Mouse (Mus musculus) gonadal fat pad, adult 2 months (tissue): ENCODE measurements around the gene Vps33b. TPM values are rescaled to one million over a fixed set of nuclear protein-coding genes. Genes with fewer than 3 reads are reported as not detected.
"Not testable (repeated sequence)": the region's sequence is repeated elsewhere in the genome, so short reads cannot be mapped to it uniquely, and the experiment has no call there.

Source experiments
- DNase-seq: peaks from one replicate; pipeline ENCODE4 v3.0.0-alpha.2; 2012; ENCODE audit warnings: low read depth
- polyA plus RNA-seq: library from polyadenylated mRNA; depleted of rRNA; stranded (reverse); fragments of >200 nt; gene quantifications from 2 replicates; pipeline ENCODE4 v1.2.3, GENCODE M21; 2012; rRNA removed

Vps33b gene
- polyA plus RNA-seq, 1 experiment = 11.5 TPM

DNA sequence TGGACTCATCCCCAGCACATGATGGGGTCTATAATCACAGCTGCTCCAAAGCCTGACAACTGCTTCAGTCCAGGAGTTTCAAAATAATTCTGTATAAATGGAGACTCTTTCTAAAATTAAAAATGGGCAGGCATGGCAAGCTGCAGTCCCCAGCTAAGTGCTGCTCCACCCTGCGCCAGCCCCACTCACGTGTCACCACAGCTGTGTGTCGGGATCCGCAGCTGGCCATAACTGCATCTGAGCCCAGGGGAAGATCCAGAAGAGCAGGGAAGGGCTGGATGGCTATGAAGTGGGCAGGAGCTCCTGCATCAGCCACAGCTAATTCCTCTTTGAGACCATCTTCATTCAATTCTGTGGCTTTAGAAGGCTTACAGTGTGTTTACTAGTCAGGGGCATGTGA, 49.2 kb downstream of the Vps33b start:
- no peak for DNase-seq

DNA sequence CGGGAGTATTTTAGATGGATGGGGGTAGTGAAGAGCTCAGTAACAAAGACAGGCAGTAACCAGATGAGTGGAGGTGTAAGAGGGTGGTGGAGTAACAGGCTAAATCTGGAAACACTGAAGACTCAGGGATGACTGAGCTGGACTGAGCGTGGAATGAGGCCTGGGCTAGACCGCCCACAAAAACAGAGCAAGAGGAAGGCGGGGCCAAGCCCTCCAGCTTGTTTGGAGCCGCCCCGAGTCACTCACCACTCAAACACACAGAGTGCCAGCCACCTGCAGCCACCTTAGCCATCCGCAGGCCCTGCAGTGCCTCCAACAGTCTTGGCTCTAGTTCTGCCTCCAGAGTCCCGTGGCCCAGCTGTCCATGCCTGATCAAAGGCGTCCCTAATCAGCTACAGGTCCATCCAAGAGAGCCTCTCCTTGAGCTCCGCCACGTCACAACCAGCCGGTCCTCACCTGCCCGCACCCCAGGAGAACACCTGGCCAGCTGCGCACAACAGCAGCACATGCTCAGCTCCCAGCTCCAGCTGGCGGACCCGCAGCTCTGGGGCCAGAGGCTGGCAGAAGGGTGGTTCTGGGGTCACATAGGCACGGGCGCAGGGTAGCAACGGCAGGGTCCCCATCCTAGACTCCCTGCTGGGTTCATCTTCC, 50.5 kb downstream of the Vps33b start:
- no peak for DNase-seq

DNA sequence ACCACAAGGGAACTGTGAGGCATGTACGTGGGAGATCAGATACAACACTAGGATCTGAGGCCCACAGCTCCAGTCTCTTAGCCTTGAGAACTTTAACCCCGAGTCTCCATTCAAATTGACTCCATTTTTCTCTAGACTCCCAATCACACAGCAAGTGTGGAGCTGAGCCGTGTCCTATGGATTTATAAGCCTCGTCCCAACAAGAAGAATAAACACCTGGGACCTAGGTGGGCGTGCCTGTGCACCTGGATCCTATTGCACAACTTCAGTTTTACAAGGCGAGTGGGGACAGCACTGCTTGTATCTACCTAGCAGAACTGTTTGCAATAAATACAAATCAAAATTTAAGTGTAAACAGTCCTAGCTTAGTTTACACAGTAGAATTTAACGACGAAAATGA, 53.9 kb downstream of the Vps33b start:
- no peak for DNase-seq

DNA sequence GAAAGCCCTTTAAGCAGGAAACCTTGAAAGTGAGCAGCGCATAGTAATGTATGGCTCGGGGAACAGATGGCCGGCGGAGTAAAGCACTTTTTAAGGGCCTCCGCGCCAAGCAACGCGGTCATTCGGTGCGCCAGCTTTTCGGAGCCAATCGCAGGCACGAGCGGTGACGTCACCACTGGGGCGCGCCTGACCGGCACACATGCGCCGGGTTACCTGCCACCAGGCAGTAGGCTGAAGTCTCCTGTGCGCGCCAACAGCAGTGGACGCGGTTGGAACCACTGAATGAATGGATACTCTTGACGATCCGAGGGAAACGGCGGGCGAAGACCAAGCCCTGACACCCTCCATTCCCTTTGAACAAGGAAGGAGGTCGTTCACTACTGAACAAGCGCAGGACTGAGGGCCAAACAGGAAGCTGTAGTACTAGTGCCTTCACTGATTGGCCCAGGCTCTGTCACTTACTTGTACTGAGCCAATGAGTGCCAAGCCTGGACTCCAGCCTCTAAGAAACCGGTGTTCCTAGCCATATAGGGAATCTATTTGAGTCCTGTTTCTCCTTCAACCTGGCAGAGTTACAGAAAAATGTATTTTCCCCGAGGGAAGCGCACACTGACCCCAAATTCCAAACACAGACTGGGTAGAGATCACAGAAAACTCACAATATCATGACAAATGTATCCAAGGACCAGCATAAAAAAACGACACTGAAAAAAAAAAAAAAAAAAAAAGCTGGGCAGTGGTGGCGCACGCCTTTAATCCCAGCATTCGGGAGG, 54.8 kb downstream of the Vps33b start, which contains the start of gene Rccd1:
Gene Rccd1 (minus strand): TSS at position 412 of the 773 bp plus-strand sequence.
- DNase-seq = no peak

DNA sequence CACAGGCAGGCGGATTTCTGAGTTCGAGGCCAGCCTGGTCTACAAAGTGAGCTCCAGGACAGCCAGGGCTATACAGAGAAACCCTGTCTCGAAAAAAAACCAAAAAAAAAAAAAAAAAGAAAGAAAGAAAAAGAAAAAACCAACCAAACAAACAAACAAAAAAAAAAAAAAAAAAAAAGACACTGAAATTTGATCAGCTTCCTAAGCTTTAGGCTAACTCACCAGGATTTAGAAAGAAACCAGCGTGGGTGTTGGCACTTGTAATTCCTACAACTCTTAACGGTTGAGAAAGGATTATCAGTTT, 55.3 kb downstream of the Vps33b start:
- DNase-seq = not testable (repeated sequence)

DNA sequence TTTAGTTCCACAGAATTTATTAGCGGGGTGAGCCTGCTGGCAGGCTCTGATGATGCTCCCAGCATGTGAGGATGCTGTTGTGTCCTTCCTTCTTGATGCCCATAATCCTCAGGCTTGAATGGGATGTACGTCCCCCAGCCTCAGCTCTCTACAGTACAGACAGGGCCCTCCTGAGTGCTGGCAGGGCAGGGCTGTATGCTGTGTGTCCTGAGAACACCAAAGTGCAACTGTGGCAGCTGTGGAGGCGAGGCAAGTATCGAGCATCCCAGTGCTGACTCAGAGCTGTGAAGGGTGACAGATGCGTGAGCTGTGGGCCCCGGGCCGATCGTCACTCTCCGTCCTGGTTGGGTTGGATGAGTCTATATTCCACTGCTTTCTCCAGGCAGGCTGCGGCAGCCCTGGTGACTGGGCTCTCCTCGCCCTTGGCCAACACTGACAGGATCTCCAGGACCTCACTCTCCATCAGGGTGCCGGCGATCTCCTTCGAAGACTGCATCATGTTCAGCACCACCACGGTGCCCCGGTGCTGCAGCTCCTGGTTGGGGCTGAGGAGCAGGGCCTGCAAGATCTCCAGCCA, 55.9 kb downstream of the Vps33b start:
- no peak for DNase-seq

DNA sequence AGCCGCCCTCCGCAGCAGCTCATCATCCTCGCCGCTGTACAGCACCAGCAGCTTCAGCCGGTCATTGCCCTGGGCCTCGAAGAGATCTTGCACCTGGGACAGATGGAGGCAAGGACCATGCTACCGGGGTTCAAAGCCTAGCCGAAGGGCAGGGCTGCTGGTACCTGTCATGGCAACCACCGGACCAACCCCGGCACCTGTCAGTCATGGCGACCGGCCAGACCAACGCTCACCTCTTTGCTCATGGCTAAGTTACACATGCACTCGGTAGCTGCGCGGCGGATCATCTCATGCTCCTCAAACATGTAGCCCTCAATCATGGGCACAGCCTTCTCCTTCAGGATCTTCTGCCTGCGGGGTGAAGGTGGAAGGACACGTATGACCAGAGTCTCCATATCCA, 56.6 kb downstream of the Vps33b start:
- DNase-seq = no peak

DNA sequence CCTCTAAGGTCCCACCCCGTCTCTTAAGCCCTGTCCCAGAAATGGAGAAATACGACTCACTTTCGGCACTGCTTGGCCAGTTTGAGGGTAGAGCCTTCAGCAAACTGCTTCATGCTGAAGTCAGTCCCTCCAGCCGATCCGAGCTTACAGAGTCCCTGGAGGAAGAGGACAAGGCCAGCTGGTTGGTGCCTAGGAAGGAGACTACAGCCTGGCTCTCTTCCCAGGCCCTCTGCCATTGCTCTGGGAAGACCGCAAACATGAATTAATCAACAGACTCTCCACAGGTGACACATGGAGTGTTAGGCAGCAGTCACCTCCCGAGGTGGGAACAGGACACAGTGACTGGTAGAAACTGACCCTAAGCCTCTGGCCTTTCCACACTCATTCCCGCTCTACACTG, 60.8 kb downstream of the Vps33b start:
- DNase-seq = no peak

DNA sequence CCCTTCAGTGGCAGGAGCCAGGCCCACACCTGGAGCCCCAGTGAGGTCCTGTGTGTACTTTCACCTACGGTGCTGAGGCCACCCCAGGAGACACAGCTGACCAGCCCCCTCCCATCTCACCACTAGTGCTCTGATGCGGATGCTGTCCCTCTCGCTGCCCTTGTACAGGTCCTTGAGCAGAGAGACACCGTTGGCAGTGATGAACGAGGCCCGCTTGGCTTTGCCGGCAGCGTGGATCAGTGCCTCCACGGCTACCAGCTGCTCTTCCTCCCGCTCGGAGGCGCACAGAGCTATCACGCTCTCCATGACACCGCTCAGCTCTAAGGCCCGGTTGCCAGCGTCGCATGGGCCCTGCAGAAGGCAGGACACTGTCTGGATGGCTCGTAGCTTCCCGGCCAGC, 62.0 kb downstream of the Vps33b start:
- DNase-seq = no peak

DNA sequence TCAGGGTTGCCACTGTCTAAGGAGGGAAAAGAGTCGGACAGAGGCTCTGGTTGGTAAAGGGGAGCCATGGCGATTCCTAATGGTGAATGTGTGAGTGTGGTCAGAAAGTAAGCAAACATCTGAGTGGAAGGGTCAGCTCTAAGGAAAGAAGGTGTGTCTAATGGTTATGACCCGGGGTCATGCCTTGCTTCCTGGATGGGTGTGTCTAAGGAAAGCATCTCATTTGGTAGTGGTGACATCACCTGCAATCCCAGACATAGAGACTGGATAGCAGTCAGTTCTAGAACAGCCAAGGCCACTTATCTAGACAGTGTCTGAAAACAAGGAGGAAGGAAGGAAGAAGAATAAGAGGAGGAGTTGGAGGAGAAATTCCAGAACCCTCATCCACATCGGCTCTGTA, 65.4 kb downstream of the Vps33b start:
- DNase-seq = no peak

DNA sequence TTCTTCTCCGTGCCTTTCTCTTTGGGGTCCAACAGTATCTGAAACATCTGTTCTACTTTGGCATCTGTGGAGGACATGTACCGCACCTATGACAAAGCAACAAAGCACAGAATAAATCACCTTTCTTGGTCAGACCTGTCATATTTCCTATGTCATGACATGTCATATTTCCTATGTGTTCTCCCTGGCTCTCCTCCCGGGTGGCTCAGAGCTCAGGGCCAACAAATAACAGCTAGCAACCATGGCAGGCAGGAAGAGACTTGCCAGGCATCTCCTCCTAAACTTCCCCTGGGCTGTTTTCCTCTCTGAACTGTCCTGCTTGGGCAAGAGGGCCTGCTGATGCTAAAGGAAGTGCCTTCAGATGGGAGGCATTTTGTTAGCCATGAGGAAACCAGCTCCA, 67.5 kb downstream of the Vps33b start:
- DNase-seq = peak; percentile 95

DNA sequence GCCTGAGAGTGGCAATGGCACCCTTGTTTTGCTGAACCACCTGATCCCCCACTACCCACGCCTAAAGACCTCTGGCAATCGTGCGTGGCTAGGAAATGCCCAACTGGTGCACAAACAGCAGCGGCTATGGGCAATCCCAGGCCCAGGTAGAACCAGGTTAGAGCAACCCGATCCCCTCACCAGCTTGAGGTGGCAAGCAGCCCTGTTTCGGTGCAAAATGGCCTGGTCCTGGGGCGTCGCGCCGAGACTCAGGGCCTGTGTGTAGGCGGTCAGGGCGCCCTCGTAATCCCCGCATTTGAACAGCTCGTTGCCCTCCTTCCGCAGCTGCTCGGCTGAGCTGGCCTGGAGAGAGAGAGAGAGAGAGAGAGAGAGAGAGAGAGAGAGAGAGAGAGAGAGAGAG, 69.9 kb downstream of the Vps33b start:
- no peak for DNase-seq

DNA sequence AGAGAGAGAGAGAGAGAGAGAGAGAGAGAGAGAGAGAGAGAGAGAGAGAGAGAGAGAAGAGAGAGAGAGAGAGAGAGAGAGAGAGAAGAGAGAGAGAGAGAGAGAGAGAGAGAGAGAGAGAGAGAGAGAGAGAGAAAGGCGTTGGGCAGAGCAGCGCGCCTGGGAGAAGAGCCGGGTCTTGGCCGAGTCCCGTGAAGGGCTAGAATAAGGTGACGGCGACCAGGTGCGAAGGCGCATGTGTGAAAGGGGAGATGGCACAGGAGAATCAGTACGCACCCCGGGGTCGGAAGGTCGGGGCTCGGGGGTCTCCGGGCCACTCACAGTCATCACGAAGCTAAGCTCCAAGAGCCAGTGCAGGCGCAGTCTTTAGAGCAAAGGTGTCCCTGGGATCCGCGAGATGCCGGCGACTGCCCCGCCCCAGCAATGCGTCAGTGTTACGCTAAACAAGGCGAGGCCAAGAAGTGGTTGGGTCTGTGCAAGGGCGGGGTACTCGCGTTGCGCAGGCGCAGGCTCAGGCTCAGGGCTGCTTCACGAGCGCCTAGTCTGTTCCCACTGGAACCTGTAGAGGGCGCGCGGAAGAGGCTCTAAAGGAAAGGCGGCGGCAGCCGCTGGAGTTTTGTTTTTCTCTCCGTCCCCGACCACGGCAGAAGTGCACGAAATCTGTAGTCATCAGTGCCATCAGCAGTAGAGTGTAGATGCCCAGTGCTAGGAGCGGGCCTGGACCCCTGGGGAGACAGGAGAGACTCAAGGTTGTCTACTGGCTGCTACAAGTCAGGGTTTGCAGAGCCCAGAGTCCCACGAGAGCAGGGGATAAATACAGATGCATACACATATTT, 70.6 kb downstream of the Vps33b start:
- DNase-seq = no peak

DNA sequence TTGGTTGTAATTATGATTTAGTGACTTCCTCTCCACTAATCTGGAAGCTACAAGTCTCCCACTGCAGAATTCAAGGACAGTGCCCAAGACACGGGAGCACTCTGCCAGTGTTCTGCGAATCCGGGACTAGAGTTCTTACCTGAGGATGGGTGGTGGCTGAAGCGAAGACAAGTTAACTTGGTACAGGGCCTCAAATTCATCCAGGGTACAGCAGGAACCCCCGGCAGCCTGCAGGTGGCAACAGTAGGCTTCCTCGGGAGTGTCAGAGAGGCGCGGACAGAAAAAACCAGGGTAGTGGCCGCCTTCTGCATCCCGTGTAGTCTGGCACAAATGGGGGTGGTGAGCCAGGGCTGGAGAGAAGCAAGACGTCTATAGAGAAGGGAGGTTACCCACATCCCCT, 71.3 kb downstream of the Vps33b start, which contains the start of gene Unc45a:
Gene Unc45a (minus strand): TSS at position 213 of the 400 bp plus-strand sequence.
- DNase-seq = no peak

Other genes with a start within 250 kb of the Vps33b start
- 25.4 and 27.7 TPM in 2 replicates for gene Zfp710, start 244.8 kb upstream of the Vps33b start, polyA plus RNA-seq
- gene Idh2, start 154.3 kb upstream of the Vps33b start, polyA plus RNA-seq = 200 and 210 TPM in 2 replicates
- 19.2 and 26.8 TPM in 2 replicates for gene Sema4b, start 82.8 kb upstream of the Vps33b start, polyA plus RNA-seq
- gene Cib1, start 36.8 kb upstream of the Vps33b start, polyA plus RNA-seq = 156 and 223 TPM in 2 replicates
- gene Gdpgp1, start 36.8 kb upstream of the Vps33b start, polyA plus RNA-seq = 2.3 and 2.4 TPM in 2 replicates
- gene Ttll13, start 23.3 kb upstream of the Vps33b start, polyA plus RNA-seq = 3.3 and 4.2 TPM in 2 replicates
- 23.5 and 24.4 TPM in 2 replicates for gene Ngrn, start 8.4 kb upstream of the Vps33b start, polyA plus RNA-seq
- 4.6 and 5.2 TPM in 2 replicates for gene Prc1, start 24.8 kb downstream of the Vps33b start, polyA plus RNA-seq
- 14.6 and 18.0 TPM in 2 replicates for gene Rccd1, start 54.8 kb downstream of the Vps33b start, polyA plus RNA-seq
- gene Unc45a, start 71.4 kb downstream of the Vps33b start, polyA plus RNA-seq = 51.7 and 62.1 TPM in 2 replicates
- gene Hddc3, start 73.5 kb downstream of the Vps33b start, polyA plus RNA-seq = 40.5 and 41.8 TPM in 2 replicates
- gene Man2a2, start 101.7 kb downstream of the Vps33b start, polyA plus RNA-seq = 77.8 and 113 TPM in 2 replicates
- gene Fes, start 118.3 kb downstream of the Vps33b start, polyA plus RNA-seq = 20.1 and 23.9 TPM in 2 replicates
- 70.2 and 85.9 TPM in 2 replicates for gene Furin, start 135.8 kb downstream of the Vps33b start, polyA plus RNA-seq